Mouse (Mus musculus): ENCODE measurements around the gene Fcamr.

The Fcamr gene

GRCm38 (mm10) chr1:130802976-130803375 lies 2.3 kb downstream of the Fcamr start:
- no peak for DNase-seq (ENCODE audit: low spot score)

- DNase-seq (ENCODE audit: low spot score) = no peak
Observed at GRCm38 (mm10) chr1:130804279-130804678, 3.6 kb downstream of the Fcamr start.

- DNase-seq (ENCODE audit: low spot score) = no peak
Observed at GRCm38 (mm10) chr1:130810906-130811305, 10.2 kb downstream of the Fcamr start.

- no peak for DNase-seq (ENCODE audit: low spot score)
Observed at GRCm38 (mm10) chr1:130811316-130811715, 10.6 kb downstream of the Fcamr start.

- no peak for DNase-seq (ENCODE audit: low spot score)
Observed at GRCm38 (mm10) chr1:130819737-130820136, 19.0 kb downstream of the Fcamr start.

GRCm38 (mm10) chr1:130820316-130821148 lies 19.8 kb downstream of the Fcamr start:
- DNase-seq (ENCODE audit: low spot score) = no peak

GRCm38 (mm10) chr1:130821149-130821471 lies 20.4 kb downstream of the Fcamr start:
- no peak for DNase-seq (ENCODE audit: low spot score)

- no peak for DNase-seq (ENCODE audit: low spot score)
Observed at GRCm38 (mm10) chr1:130821911-130822625, 21.4 kb downstream of the Fcamr start.

- no peak for DNase-seq (ENCODE audit: low spot score)
Observed at GRCm38 (mm10) chr1:130826448-130826847, 25.7 kb downstream of the Fcamr start, which contains the start of gene Pigr. TSS of gene Pigr (plus strand) at chr1:130826684.

- no peak for DNase-seq (ENCODE audit: low spot score)
Observed at GRCm38 (mm10) chr1:130828656-130829055, 28.0 kb downstream of the Fcamr start.

- DNase-seq (ENCODE audit: low spot score) = no peak
Observed at GRCm38 (mm10) chr1:130829906-130830830, 29.5 kb downstream of the Fcamr start.

- DNase-seq (ENCODE audit: low spot score) = no peak
Observed at GRCm38 (mm10) chr1:130832230-130833149, 31.8 kb downstream of the Fcamr start.

- DNase-seq (ENCODE audit: low spot score) = peak; percentile 35
Observed at GRCm38 (mm10) chr1:130835161-130835936, 34.6 kb downstream of the Fcamr start.

- DNase-seq (ENCODE audit: low spot score) = no peak
Observed at GRCm38 (mm10) chr1:130838288-130838687, 37.6 kb downstream of the Fcamr start.

GRCm38 (mm10) chr1:130840599-130841379 lies 40.1 kb downstream of the Fcamr start:
- DNase-seq (ENCODE audit: low spot score) = no peak

GRCm38 (mm10) chr1:130841621-130842020 lies 40.9 kb downstream of the Fcamr start:
- DNase-seq (ENCODE audit: low spot score) = no peak

- DNase-seq (ENCODE audit: low spot score) = no peak
Observed at GRCm38 (mm10) chr1:130844516-130844915, 43.8 kb downstream of the Fcamr start.

GRCm38 (mm10) chr1:130849530-130850214 lies 49.0 kb downstream of the Fcamr start:
- no peak for DNase-seq (ENCODE audit: low spot score)

- no peak for DNase-seq (ENCODE audit: low spot score)
Observed at GRCm38 (mm10) chr1:130850405-130850804, 49.7 kb downstream of the Fcamr start.
